ENCODE assay signal across 27 mouse cellular contexts in genomic region chr7:117377138-117377537, GRCm38 (mm10). TPM values are rescaled to one million over a fixed set of nuclear protein-coding genes. Genes with fewer than 3 reads are reported as not detected.
"Had no signal": no experiment of that assay in that cellular context is flagged by ENCODE, and none has a peak within 500 bp of the region (broad histone marks: within the 10 kb centered on the region; RNA-seq: fewer than 3 reads in every experiment).

No protein-coding gene starts in this region.

- H3K9me3 ChIP-seq: limb, embryonic 10.5 days; limb, embryonic 12.5 days; limb, embryonic 13.5 days; limb, embryonic 15.5 days; liver, embryonic 12.5 days; liver, embryonic 13.5 days; liver, embryonic 15.5 days; lung, embryonic 15.5 days; midbrain, embryonic 10.5 days; midbrain, embryonic 12.5 days; midbrain, embryonic 13.5 days; midbrain, embryonic 15.5 days had no signal

- DNase-seq: left cerebral cortex, postnatal 4 days; liver; liver, embryonic 13.5 days; liver, postnatal 0 days; lung, adult 18-20 months; lung, adult 2 months; lung, embryonic 14.5 days; lung, postnatal 10 days; lung, postnatal 14 days; lung, postnatal 36 days; lung, postnatal 4 days; midbrain, embryonic 14.5 days had no signal

- H3K9ac ChIP-seq: limb, embryonic 12.5 days; limb, embryonic 13.5 days; limb, embryonic 15.5 days; liver, embryonic 12.5 days; liver, embryonic 13.5 days; liver, embryonic 14.5 days; liver, embryonic 15.5 days; liver, postnatal 0 days; lung, embryonic 14.5 days; lung, embryonic 15.5 days; midbrain, embryonic 12.5 days; midbrain, embryonic 13.5 days; midbrain, embryonic 15.5 days had no signal

- H3K36me3 ChIP-seq: limb, embryonic 10.5 days; limb, embryonic 12.5 days; limb, embryonic 13.5 days; limb, embryonic 15.5 days; liver, embryonic 12.5 days; liver, embryonic 13.5 days; liver, embryonic 15.5 days; lung, embryonic 15.5 days; midbrain, embryonic 10.5 days; midbrain, embryonic 12.5 days; midbrain, embryonic 13.5 days; midbrain, embryonic 15.5 days had no signal

- H3K27ac ChIP-seq: limb, embryonic 10.5 days; limb, embryonic 12.5 days; limb, embryonic 13.5 days; limb, embryonic 15.5 days; liver, embryonic 12.5 days; liver, embryonic 13.5 days; liver, embryonic 14.5 days; liver, embryonic 15.5 days; lung, embryonic 15.5 days; macrophage; midbrain, embryonic 10.5 days; midbrain, embryonic 12.5 days; midbrain, embryonic 13.5 days; midbrain, embryonic 15.5 days had no signal

- H3K27me3 ChIP-seq: midbrain, embryonic 15.5 days had no signal

- H3K4me3 ChIP-seq: limb, embryonic 10.5 days; limb, embryonic 12.5 days; limb, embryonic 13.5 days; limb, embryonic 15.5 days; liver, embryonic 12.5 days; liver, embryonic 13.5 days; liver, embryonic 15.5 days; lung, embryonic 15.5 days; megakaryocyte, embryonic 14.5 days; midbrain, embryonic 10.5 days; midbrain, embryonic 12.5 days; midbrain, embryonic 13.5 days; midbrain, embryonic 15.5 days; myocyte had no signal

RNA-seq across cellular contexts. Expression of gene Xylt1, which starts 3.6 kb away (rescaled TPM):
- polyA plus RNA-seq: myocyte had no signal
